Mouse (Mus musculus) kidney, postnatal 25 days (tissue): ENCODE data around the gene Apol7b.
"Not testable (repeated sequence)": the region's sequence is repeated elsewhere in the genome, so short reads cannot be mapped to it uniquely, and the experiment has no call there.

ENCODE experiments used
- DNase-seq, 2 experiments: peaks; one replicate each; pipeline ENCODE4 v3.0.0; 2021; ENCODE audit warnings: mixed read lengths in 2 of 2

Apol7b gene

DNA sequence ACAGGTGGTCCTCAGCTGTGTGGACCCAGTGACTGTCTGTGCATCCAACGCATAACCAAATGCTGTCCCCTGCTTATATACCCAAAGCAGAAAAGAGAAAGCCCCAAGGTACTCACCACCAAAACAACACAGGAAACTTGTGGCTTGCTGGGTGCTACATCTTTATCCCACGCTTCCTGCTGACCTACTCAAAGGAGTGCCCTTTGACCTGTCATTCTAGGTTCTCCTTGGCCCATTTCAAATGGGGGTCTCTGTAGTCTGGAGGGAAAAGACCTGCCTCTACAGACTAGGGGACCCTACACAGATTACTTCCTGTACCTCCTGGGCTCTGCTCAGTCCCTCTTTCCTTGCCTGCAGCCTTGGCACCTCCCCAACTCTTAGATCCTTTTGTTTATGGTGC lies at the start of gene Apol7b:
Gene Apol7b, minus strand, starts transcription at position 101 of the 400 bp plus-strand sequence.
- not testable (repeated sequence) for DNase-seq

DNA sequence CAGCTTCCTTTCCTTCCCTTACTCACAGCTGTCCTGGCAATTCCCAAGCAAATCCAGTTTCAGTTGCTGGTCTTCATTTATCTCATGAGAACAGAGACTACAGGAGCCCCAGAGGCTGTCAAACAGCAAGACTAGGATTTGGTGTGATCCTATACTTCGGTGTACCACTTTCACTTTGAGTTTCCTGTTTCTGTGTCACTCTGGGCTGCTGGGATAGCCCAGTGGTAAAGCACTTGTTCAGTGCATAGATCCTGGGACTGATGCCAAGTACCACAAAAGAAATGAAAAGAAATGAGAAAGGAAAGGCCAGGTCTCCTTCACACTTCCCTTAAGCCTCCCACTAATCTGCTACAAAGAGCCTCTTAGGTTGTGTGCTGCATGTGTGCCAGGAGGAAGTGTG lies 47.4 kb upstream of the Apol7b start:
- not testable (repeated sequence) for DNase-seq

DNA sequence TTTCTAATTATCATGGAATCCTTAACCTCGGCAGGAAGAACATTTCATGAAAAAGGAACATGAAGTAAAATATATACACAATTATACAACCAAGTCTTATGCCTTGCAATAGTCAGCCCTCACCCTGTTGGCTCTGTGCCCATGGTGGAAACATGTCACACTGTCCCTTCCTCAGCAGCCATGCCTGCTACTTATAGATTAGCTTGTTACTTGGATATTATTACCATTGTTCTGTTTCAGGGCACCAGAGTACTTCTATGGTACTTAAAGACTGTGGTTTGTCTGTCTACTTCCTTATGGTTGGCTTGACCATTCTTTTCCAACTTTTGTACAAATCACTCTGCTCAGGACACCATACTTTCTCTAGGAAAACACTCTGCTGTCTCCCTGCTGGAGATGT lies 45.9 kb upstream of the Apol7b start:
- DNase-seq, result not testable (repeated sequence)

DNA sequence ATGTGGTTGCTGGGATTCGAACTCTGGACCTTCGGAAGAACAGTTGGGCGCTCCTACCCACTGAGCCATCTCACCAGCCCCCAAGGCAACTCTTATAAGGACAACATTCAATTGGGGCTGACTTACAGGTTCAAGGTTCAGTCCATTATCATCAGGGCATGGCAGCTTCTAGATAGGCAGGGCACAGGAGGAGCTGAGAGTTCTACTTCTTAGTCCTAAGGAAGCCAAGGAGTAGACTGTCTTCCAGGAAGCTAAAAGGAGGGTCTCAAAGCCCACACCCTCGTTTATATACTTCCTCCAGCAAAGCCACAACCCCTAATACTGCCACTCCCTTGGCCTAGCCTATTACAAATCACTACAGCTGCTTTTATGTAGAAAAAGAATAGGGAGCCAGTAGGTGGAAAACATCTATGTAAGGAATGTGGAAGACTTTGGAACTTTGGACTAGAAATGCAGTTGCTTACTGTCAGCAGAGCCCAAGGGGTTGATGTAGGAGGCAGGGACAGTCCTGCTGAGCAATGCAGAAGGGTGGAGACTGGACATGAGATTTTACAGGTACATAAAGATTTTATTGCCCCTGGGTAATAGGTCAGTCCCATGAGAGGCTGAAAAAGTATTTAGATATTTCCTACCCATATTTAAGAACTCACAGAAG lies 35.0 kb upstream of the Apol7b start:
- no peak for DNase-seq

DNA sequence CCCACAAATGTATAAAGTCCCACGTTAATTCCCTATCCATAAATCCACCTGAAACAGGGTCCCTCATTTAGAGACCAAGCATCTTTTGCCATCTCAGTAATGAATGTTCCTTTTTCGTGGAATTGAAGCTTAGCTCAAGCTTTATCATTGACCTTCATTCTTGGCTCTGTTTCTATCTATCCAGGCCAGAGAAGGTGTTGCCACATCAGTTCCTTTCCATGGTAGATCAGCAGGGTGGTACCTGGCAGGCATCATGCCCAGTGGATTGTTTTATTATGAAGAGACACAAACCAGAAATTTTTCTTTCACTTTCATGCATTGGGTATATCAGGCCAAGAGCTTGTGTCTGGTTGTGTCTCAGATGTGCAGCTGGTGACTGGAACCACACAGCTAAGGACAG lies 29.4 kb upstream of the Apol7b start, which contains the start of gene Apol10a:
Gene Apol10a, plus strand, starts transcription at position 355 of the 400 bp plus-strand sequence.
- not testable (repeated sequence) for DNase-seq

GRCm38 (mm10) chr15:77474699-77475390 lies 27.6 kb upstream of the Apol7b start:
- DNase-seq, result not testable (repeated sequence)

- DNase-seq, result peak; percentile 15 to 33
Measured at GRCm38 (mm10) chr15:77449927-77450326, 2.6 kb upstream of the Apol7b start.

GRCm38 (mm10) chr15:77445668-77446067 lies 1.6 kb downstream of the Apol7b start:
- DNase-seq, result not testable (repeated sequence)

DNA sequence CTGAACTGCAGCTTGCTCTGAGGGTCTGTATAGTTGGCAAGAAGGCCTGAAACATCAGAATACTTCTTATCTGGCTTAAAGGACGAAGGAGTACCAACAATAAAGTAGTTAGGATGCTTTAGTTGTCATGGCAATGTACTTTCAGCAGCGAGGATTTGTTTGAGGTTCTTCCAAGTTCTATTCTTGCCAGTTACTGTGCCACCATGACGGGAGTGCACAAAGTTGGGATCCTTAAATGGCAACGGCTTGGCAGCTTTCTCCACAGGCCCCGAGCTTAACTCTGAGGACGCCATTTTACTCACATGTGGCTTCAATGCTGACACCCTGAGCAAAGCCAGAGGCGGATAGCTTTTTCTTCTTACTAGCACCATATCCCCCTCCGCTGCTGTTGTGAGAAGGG lies 2.5 kb downstream of the Apol7b start:
- DNase-seq, result not testable (repeated sequence)

- not testable (repeated sequence) for DNase-seq
Measured at GRCm38 (mm10) chr15:77428690-77429448, 18.4 kb downstream of the Apol7b start.

- not testable (repeated sequence) for DNase-seq
Measured at GRCm38 (mm10) chr15:77422925-77423324, 24.4 kb downstream of the Apol7b start.

DNA sequence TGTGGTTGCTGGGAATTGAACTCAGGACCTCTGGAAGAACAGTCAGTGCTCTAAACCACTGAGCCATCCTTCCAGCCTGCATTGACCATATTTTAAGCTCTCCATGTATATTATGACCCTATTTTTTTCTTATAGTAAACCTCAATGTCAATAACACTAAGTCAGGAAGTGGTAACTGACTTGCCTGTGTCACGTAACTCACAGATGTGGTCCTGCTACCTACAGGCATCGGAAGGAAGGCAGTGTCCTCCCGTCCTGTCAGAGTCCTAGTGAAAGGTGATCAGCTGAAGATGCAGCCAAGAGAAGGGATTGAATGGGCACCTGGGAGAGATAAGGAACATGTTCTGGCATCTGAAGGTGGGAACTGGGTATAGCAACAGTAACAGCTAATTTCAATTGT lies 27.6 kb downstream of the Apol7b start:
- not testable (repeated sequence) for DNase-seq

DNA sequence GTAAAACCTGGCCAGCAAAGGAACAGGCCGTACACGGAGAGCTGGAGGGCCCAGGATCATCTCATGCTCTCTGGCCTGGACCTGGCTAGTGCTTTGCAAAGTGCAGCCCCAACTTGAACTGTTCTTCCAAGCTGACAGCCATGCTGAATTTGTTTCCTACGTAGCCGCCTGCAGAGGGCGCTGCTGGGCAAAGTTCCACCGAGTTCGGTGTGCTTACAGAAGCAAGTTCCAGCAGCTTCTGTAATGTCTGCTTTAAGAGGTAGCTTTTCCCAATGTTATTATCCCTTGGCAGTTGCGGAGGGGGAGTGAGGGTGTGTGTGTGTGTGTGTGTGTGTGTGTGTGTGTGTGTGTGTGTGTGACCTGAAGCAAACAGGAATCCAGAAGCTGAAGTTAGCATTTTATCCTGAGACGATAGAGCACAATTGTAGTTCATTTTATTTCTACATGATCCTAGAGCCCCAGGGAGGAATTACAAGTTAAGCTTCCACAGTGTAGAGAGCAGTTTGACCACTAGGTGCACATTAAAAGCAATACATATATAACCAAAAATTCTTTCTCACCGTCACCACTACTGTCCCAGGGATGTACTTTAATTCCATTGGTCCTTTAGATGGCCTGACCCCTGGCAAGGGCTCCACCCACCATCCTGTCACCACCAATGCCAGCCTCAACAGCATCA lies 30.5 kb downstream of the Apol7b start:
- not testable (repeated sequence) for DNase-seq

DNA sequence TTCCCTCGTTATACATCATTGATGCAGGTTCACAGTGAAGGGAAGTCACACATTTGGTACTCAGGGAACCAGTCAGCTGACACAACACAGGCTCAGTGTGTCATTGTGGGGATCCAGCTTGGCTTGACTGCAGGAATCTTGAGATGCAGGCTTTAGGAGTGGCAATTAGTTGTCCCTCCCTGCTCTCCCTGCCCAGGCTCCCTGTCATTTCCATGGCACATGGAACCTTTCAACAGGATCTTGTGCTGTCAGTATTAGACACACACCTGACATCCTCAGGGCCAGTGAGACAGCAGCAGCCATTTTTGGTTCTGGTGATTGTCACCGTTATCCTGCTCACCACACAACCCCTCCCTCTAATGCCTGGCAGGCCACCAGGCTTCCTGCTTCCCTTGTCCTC lies 31.6 kb downstream of the Apol7b start:
- DNase-seq, result not testable (repeated sequence)

GRCm38 (mm10) chr15:77412695-77413094 lies 34.6 kb downstream of the Apol7b start:
- not testable (repeated sequence) for DNase-seq

DNA sequence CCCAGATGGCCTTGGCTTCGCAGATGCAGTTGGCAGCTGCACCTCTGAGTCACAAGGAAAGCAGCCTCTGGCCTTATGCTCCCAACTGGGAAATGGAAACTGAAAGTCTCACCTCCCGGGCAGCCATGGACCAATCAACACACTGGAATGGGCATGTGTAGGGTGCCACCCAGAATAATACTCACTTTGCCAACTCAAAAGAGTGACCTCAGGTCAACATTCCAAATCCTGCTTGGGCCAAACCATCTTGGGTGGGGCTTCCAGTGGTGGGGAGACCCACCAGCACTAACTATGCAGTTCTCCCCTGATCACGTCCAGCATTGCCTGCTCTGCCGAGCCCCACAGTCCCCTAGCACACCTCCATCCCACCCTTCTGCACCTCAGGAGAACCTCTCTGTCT lies 36.3 kb downstream of the Apol7b start, which contains the start of gene Apol9a:
Gene Apol9a, minus strand, starts transcription at position 101 of the 400 bp plus-strand sequence.
- DNase-seq, result not testable (repeated sequence)

DNA sequence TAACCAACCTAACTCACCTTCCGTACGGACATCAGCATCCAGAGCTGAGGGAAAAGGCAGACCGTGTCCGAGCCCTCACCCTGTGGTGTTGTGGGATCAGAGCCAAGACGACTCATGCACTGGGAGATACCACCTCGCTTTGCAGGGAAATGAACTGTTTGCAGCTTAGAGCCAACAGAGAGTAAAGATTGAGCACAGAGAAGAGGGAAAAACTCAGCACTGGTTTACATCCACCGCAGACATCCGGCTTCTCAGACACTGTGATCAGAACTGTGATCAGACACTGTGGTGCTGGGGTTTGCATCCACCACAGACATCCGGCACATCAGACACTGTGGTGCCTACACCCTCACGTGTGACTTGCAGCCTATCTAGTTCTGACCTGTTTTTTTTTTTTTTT lies 40.9 kb downstream of the Apol7b start:
- not testable (repeated sequence) for DNase-seq

DNA sequence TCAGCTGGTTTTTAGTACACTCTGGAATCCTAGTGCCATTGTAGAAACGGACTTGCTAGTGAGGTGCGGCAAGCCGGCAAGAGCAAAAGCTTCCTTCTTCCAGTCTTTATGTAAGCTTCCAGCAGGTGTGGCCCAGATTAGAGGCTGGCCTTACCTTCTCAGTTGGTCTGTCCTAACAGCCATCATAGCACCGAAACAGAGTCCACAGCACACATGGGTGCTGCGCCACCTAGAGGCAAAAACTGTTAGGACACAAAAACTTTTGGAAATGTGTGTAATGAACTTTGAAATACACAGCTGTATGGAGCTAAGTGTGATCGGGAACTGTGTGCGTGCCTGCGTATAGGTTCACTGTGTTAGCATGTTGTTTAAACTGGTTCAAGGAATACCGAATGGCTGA lies 48.3 kb downstream of the Apol7b start, which contains the start of gene Apol7a:
Gene Apol7a, minus strand, starts transcription at position 84 of the 400 bp plus-strand sequence.
- DNase-seq, result peak in 1 of 2 experiments; percentile 11

GRCm38 (mm10) chr15:77397450-77398132 lies 49.7 kb downstream of the Apol7b start:
- not testable (repeated sequence) for DNase-seq

GRCm38 (mm10) chr15:77393832-77394231 lies 53.5 kb downstream of the Apol7b start:
- not testable (repeated sequence) for DNase-seq

DNA sequence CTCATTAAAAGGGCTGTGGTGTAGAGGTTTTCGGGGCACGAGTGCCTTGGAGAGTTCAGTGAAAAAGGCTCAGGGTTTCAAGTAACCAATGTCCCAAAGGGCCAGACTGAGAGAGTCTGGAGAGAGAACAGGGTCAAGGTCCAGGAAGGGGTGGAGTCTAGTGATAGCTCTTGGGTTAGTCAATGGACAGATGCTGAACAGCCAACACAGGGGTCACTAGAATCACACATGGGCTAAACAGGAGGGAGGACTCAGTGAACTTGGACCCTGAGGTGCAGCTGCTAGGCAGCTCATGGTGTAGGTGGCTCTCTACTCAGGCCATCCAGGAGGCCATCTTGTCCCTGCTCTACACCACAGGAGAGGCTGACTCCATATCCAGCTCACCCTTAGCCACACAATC lies 59.8 kb downstream of the Apol7b start:
- DNase-seq, result peak; percentile 32 to 53
